Mouse (Mus musculus): Measurements from ENCODE around the gene Kmt2c. TPM values are rescaled to one million over a fixed set of nuclear protein-coding genes. Genes with fewer than 3 reads are reported as not detected.
A peak's percentile ranks its signal among the peaks of the same experiment; 100 is the strongest.
"Not testable (repeated sequence)": the region's sequence is repeated elsewhere in the genome, so short reads cannot be mapped to it uniquely, and the experiment has no call there.

Kmt2c gene
- polyA plus RNA-seq, 1 experiment from 2014 or later: 10.6 TPM

DNA sequence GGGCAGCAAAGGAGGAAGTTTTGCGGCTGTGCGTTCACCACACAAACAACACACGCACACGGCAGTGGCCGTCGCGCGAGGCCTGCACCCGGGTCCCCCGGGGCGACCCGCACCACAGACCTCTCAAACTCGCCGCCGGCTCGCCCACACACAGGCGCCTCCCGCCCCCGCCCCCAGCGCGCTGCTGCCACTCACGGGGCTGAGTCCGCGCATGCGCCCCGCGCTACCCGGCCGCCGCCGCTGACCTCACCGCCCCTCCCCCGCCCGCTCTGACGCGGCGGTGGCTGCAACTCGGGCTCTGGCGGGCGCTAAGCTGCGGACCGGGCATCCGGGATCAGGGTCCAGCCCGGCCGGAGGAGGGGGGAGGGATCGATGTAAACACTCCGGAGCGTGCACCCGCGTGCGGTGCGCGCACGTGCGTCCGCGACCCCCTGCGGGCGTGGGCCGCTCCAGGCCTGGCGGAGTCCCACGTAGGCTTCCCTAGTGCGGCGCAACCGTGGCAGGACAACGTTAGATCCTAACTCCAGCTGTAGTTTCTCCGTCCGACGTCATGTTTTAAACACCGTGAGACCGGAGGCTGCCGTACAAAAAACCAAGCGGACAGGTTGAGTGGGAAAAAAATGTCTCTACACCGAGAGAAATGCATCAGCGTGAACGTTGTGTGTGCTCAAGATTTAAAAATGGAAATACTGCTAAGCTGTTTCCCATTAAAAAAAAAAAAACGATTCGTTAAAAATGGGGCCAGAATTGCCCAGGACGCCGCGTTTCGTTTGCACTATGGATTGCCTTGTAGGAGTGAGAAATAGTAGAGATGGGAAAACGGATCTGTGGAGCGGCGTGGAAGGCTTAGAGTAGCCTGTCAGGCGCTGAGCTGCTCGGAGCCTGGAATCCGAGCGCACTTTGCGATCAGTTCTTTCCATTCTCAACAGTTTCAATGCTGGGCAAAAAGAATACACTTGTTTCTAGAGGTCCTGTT lies 1.1 kb upstream of the Kmt2c start:
- Histone ChIP-seq H3K36me3 (no peaks in the 10 kb centered on the region), H3K27me3 (ENCODE audit: low read depth, poor library complexity, severe bottlenecking) (0 out of 2 replicates have a peak, but pooled peaks cover 6% of the 10 kb centered on the region), H3K27ac (peak overlapping the region; percentile 94), H3K9me3 (replicated peaks) (no peaks in the 10 kb centered on the region), H3K4me1 (peaks cover 15% of the 10 kb centered on the region), H3K4me3 (peak overlapping the region; percentile 85)
- DNase-seq (ENCODE audit: low spot score): peak; percentile 97
- WGBS: under 1% methylated on average over 90 of the region's 90 CpGs

DNA sequence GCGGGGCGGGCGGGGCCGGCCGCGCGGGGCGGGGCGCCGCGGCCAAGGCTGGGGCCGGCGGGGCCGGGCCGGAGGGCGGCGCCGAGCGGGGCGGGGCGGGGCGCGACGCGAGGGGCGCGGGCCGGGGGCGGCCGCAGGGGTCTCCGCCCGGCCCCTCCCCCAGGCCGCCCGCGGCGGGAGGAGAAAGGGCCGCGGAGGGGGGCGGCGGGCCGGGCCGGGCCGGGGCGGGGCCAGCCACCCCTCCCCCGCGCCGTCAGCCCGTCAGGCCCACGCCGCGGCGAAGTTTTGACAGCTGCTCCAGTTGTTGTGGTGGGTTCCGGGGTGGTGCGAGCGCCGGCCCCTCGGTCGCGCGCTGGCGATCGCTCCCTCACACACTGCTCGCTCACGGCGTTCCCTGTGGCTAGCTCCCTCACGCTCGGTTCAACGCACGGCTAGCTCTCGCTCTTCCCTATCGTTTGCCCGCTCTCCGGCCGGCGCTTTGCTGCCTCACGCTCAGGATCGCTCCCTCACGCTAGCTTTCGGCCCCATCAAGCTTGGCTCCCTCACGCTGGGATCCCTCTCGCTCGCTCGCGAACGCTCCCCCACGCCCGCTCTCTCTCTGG lies 339 bp upstream of the Kmt2c start:
- WGBS: 6% methylated on average over 79 of the region's 87 CpGs
- DNase-seq (ENCODE audit: low spot score): peak; percentile 83
- peak overlapping the region; percentile 85 for H3K4me3 ChIP-seq
- H3K9me3 ChIP-seq (replicated peaks): no peaks in the 10 kb centered on the region
- peaks cover 15% of the 10 kb centered on the region for H3K4me1 ChIP-seq
- peak overlapping the region; percentile 97 for H3K27ac ChIP-seq
- 0 out of 2 replicates have a peak, but pooled peaks cover 6% of the 10 kb centered on the region for H3K27me3 ChIP-seq (ENCODE audit: low read depth, poor library complexity, severe bottlenecking)
- no peaks in the 10 kb centered on the region for H3K36me3 ChIP-seq

DNA sequence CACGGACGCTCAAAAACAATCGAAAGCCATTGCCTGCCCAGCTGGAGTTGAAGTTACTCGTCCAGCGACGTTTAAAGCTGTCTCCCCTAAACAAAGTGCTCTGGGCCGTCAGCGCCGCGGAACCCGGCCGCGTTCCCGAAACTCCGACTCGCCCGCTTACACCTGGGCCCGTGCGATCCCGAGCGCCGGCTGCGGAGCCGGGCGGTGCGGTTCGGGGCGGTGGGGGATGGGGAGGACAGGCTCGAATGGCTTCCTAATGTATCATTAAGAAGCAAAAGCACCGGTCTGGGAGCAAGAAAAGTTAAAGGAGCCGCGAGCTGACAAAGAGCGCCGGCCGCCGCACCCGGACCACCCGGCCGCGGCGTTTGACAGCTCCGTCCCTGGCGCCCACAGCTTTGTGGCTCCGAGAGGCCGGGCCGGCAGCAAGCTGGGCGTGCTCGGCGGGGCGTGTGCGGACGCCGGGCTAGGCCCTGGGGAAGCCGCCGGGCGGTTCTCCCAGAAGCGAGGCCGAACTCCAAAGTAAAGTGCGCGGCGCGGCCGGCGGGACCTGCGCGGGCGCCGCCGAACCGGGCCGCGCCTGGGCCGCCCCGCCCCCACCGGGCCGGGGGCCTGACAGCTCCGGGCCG lies 750 bp downstream of the Kmt2c start:
- Histone ChIP-seq H3K9me3 (replicated peaks) (no peaks in the 10 kb centered on the region), H3K4me1 (peaks cover 15% of the 10 kb centered on the region), H3K36me3 (no peaks in the 10 kb centered on the region), H3K27ac (peak overlapping the region; percentile 97), H3K27me3 (ENCODE audit: low read depth, poor library complexity, severe bottlenecking) (0 out of 2 replicates have a peak, but pooled peaks cover 6% of the 10 kb centered on the region), H3K4me3 (peak overlapping the region; percentile 85)
- DNase-seq (ENCODE audit: low spot score): peak; percentile 69
- WGBS: under 1% methylated on average over 78 of the region's 78 CpGs

DNA sequence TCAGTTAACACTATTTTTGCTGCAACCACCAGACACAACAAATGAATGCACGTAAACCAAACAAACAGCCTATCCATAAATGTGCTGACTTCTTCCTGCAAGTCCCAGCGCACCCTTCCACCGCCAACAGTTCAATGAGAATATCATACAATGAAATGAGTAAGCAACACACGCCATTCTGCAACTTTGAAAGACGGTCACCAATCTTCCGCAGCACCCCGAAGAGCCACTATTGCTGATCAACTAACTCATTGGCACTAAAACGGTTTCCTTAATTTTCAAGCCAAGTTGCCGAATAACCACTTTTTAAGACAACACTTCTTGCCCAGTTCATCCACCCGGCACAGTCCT lies 1.2 kb downstream of the Kmt2c start:
- Histone ChIP-seq H3K9me3 (replicated peaks) (no peaks in the 10 kb centered on the region), H3K27me3 (ENCODE audit: low read depth, poor library complexity, severe bottlenecking) (0 out of 2 replicates have a peak, but pooled peaks cover 6% of the 10 kb centered on the region), H3K4me1 (peaks cover 15% of the 10 kb centered on the region), H3K36me3 (no peaks in the 10 kb centered on the region), H3K4me3 (peak overlapping the region; percentile 85), H3K27ac (peak overlapping the region; percentile 97)
- 2% methylated on average over 10 of the region's 10 CpGs for WGBS
- DNase-seq (ENCODE audit: low spot score): no peak

DNA sequence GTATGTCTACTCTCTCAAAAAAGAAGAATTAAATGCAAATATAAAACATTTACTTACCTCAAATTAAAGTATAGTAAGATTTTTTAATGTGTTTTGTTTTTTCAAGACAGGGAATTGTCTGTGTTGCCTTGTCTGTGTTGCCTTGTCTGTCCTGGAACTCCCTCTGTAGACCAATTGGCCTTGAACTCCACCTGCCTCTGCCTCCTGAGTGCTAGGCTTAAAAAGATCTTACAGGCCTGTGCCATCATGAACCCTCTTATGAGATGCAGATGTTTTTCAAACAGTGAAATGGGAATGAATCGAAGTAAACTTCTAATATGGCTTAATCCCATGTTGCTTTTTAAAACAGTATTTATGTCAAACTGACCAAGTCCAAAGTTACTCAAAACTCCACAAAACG lies 1.9 kb downstream of the Kmt2c start:
- no peak for DNase-seq (ENCODE audit: low spot score)
- peaks cover 15% of the 10 kb centered on the region for H3K4me1 ChIP-seq
- H3K9me3 ChIP-seq (replicated peaks): no peaks in the 10 kb centered on the region
- H3K36me3 ChIP-seq: no peaks in the 10 kb centered on the region
- H3K4me3 ChIP-seq: peak overlapping the region; percentile 85
- WGBS: 54% methylated on average over 2 of the region's 2 CpGs
- H3K27me3 ChIP-seq (ENCODE audit: low read depth, poor library complexity, severe bottlenecking): 0 out of 2 replicates have a peak, but pooled peaks cover 3% of the 10 kb centered on the region
- H3K27ac ChIP-seq: no peak overlapping the region

DNA sequence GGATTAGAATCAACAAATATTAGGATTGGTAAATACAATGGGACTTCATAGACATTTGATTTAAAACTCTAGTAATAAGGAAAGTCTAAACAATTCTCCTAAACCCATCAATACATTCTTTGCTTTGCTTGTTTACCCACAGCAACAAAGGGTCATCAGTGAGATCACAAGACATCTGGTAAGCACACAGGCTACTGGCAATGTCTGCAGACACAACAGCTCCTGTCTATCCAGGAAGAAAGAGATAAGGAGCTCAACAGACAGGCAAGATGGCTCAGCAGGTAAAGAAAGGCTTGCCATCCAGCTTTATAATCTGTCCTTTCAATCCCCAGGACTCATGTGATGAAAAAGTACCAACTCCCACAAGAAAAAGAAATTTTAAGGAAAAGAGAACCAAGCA lies 19.7 kb downstream of the Kmt2c start:
- Histone ChIP-seq H3K9me3 (replicated peaks) (no peaks in the 10 kb centered on the region), H3K36me3 (no peaks in the 10 kb centered on the region), H3K27ac (no peak overlapping the region), H3K27me3 (ENCODE audit: low read depth, poor library complexity, severe bottlenecking) (no peaks in the 10 kb centered on the region), H3K4me3 (no peak overlapping the region), H3K4me1 (no peaks in the 10 kb centered on the region)
- DNase-seq (ENCODE audit: low spot score): no peak

DNA sequence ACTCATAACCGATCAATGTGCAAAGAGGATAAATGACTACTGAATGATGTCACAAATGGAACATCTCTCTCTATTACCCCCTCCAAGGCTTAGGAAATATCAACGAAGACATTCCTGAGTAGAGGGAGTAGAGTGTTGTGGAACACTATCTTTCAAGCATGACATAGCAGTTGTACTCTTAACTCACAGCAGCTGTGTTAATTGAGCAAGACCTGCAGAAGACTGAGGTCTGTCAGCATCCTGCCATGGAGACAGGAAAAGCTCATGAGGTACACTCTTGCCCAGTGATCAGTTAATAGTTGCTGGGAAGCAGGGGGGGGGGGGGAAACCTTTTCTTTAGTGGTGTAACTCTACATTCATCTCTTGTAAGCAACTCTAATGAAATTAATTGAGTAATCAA lies 22.8 kb downstream of the Kmt2c start:
- no peak for DNase-seq (ENCODE audit: low spot score)
- no peak overlapping the region for H3K4me3 ChIP-seq
- H3K27me3 ChIP-seq (ENCODE audit: low read depth, poor library complexity, severe bottlenecking): no peaks in the 10 kb centered on the region
- peaks cover 5% of the 10 kb centered on the region; the same call in 1 of the 2 replicates for H3K4me1 ChIP-seq
- no peaks in the 10 kb centered on the region for H3K36me3 ChIP-seq
- no peaks in the 10 kb centered on the region for H3K9me3 ChIP-seq (replicated peaks)
- WGBS: 90% methylated on average over 2 of the region's 2 CpGs
- H3K27ac ChIP-seq: no peak overlapping the region

DNA sequence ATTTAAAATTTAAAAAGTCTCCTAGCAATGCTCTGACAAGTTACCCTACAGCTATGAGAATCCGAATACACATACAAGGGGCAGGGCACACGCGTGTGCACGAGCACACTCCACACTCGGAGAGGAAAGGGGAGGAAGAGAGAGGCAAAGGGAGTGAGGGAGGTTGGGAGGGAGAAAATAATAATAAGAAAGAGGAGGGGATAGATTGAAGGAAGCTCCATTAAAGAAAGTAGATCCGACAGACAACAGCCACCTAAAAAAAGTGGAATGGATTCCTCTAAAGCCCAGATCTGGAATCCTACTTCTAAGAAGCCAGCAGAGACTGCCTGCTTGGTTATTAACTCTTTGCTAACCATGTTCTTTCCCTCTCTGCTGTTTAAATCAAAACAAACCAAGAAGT lies 26.5 kb downstream of the Kmt2c start:
- Histone ChIP-seq H3K4me3 (peak overlapping the region; percentile 42), H3K4me1 (peaks cover 5% of the 10 kb centered on the region; the same call in 1 of the 2 replicates), H3K27ac (peak overlapping the region; percentile 66; the same call in 1 of the 2 replicates), H3K36me3 (no peaks in the 10 kb centered on the region), H3K27me3 (ENCODE audit: low read depth, poor library complexity, severe bottlenecking) (no peaks in the 10 kb centered on the region), H3K9me3 (replicated peaks) (no peaks in the 10 kb centered on the region)
- 6% methylated on average over 6 of the region's 6 CpGs for WGBS
- DNase-seq (ENCODE audit: low spot score): no peak

DNA sequence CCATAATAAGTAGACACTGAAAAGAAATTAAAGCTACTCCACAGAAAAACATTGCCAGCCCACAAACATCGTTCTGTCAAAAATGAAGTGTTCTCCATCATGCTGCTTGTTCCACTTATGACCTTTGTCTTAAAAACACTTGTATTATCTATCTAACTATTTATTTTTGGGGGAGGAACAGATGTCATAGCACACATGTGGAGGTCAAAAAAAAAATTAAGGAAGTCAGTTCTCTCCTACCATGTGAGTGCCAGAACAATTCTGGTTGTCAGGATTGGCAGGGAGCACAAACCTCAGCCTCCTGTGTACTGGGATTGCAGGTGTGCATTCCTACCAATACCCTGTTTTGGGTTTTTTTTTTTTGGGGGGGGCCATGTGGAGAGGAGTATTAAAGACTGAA lies 36.6 kb downstream of the Kmt2c start:
- Histone ChIP-seq H3K4me3 (no peak overlapping the region), H3K9me3 (replicated peaks) (no peaks in the 10 kb centered on the region), H3K36me3 (0 out of 2 replicates have a peak, but pooled peaks cover 3% of the 10 kb centered on the region), H3K27ac (no peak overlapping the region), H3K27me3 (ENCODE audit: low read depth, poor library complexity, severe bottlenecking) (no peaks in the 10 kb centered on the region), H3K4me1 (no peaks in the 10 kb centered on the region)
- 92% methylated on average over 1 of the region's 1 CpGs for WGBS
- no peak for DNase-seq (ENCODE audit: low spot score)

DNA sequence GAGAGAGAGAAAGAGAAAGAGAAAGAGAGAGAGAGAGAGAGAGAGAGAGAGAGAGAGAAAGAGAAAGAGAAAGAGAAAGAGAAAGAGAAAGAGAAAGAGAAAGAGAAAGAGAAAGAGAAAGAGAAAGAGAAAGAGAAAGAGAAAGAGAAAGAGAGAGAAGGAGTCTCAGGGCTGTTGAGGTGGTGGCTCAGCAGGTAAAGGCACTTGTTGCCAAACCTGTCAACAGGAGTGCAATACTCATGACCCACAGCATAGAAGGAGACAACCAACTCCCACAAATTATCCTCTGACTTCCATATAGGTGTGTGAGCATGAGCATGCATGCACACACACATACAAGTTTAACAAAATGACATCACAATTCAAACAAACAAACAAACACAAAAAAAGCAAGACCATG lies 43.2 kb downstream of the Kmt2c start:
- not testable (repeated sequence) for H3K4me1 ChIP-seq; H3K27me3 ChIP-seq (ENCODE audit: low read depth, poor library complexity, severe bottlenecking); H3K27ac ChIP-seq; DNase-seq (ENCODE audit: low spot score); H3K36me3 ChIP-seq; H3K9me3 ChIP-seq (replicated peaks); H3K4me3 ChIP-seq

DNA sequence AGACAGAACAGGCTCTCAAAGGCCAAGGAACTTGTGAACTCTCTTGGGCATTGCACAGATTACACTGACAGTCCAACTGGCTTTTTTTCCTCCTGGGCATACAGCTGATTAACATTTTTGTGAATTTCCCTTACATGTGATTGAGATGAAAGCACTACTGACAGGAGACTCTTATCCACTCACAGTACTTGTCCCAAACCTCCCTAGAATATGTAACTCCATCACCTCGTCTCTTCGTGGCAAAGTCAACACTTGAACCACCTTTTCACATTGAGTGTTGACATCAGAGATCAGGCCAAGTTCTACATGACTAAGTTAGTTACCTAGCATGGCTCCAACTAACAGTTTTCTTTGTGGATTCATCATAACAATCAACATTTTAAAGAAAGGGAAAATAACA lies 45.9 kb downstream of the Kmt2c start:
- Histone ChIP-seq H3K9me3 (replicated peaks) (no peaks in the 10 kb centered on the region), H3K27me3 (ENCODE audit: low read depth, poor library complexity, severe bottlenecking) (no peaks in the 10 kb centered on the region), H3K4me3 (no peak overlapping the region), H3K36me3 (no peaks in the 10 kb centered on the region), H3K4me1 (no peaks in the 10 kb centered on the region), H3K27ac (no peak overlapping the region)
- 90% methylated on average over 2 of the region's 2 CpGs for WGBS
- no peak for DNase-seq (ENCODE audit: low spot score)

DNA sequence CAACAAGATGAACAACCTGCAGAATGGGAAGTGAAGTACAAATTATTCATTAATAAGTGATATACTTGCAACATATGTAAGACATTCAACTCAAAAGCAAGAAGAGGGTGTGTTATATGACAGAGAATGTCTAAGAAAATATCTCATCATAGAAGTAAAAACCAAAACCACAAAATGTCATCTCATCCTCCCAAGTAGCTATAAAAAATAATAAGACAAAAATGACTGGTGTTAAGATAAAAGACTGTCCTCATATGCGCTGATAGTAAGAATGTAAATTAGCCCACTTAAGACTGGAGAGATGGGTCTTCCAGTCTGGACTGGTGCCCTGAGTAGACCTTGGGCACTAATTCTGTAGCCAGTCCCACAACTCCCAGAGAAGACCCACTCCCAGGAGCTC lies 61.1 kb downstream of the Kmt2c start:
- H3K27ac ChIP-seq: no peak overlapping the region
- 92% methylated on average over 1 of the region's 1 CpGs for WGBS
- H3K27me3 ChIP-seq (ENCODE audit: low read depth, poor library complexity, severe bottlenecking): no peaks in the 10 kb centered on the region
- H3K4me1 ChIP-seq: no peaks in the 10 kb centered on the region
- H3K9me3 ChIP-seq (replicated peaks): no peaks in the 10 kb centered on the region
- no peak for DNase-seq (ENCODE audit: low spot score)
- no peak overlapping the region for H3K4me3 ChIP-seq
- peaks cover 5% of the 10 kb centered on the region; the same call in 1 of the 2 replicates for H3K36me3 ChIP-seq

DNA sequence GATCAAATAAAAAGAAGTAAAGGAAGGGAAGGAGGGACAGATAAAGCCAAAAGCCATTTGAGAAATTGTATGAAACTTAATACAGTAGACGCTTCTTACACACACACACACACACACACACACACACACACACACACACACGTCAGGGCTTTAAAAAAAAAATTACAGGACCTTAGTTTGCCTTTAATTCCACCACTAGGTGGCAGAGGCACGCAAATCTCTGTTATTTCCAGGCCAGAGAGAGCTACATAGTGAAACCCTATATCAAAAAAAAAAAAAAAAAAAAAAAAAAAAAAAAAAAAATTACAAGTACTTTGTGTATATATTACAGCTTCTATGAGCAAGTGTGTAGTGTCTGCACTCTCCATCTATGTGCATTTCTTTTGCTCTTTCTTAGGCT lies 62.5 kb downstream of the Kmt2c start:
- Histone ChIP-seq H3K9me3 (replicated peaks) (no peaks in the 10 kb centered on the region), H3K4me3 (no peak overlapping the region), H3K4me1 (no peaks in the 10 kb centered on the region), H3K27ac (no peak overlapping the region), H3K36me3 (peaks cover 5% of the 10 kb centered on the region; the same call in 1 of the 2 replicates), H3K27me3 (ENCODE audit: low read depth, poor library complexity, severe bottlenecking) (no peaks in the 10 kb centered on the region)
- 39% methylated on average over 3 of the region's 3 CpGs for WGBS
- DNase-seq (ENCODE audit: low spot score): peak; percentile 42
